ENCODE assay signal across 8 mouse cellular contexts in the genomic region with DNA sequence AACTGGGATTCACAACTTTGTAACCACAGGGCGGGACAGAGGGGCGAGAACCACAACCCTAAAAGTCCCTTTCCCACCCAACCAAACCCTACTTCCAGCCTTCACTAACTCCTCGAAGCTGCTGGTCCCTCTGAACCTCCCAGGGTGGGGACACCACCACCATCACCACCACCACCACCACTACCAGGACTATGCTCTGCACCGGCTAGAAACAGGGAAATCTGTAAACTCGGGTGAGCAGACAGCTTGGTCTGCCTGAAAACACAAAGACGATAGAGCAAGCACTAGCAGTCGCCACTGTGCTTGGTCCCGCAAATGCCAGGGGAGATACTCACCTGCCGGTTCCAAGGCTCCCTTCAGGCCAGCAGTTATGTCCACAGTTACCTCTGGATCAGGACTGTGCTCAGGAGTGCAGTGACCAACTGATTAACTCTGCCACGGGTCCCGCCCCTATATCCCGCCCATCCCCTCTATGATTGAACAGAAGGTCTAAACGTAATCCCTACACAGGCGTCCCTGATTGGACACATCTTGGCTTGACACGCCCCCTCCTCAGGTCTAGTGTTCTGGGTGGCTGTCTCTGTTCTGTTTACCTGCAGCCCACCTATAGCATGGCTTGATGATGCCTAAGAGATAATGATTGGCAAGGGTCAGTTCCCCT. TPM values are rescaled to one million over a fixed set of nuclear protein-coding genes. Genes with fewer than 3 reads are reported as not detected.
DNase-seq lines count a peak whose midpoint lies in the region; ATAC-seq and TF ChIP-seq lines count a peak whose summit lies in the region.

A gene (minus strand): TSS at position 446 of the 661 bp plus-strand sequence.
A gene (minus strand): TSS at position 451 of the 661 bp plus-strand sequence.

- H3K4me1 ChIP-seq in E14TG2a.4 (replicated peaks; ENCODE audit: low read depth, low read length): no peaks in the 10 kb centered on the region
- H3K4me1 ChIP-seq in embryonic facial prominence, embryonic 15.5 days: no peaks in the 10 kb centered on the region
- H3K4me1 ChIP-seq in lung, embryonic 16.5 days (replicated peaks; ENCODE audit: control insufficient read depth, insufficient read depth, low read length): no peaks in the 10 kb centered on the region
- H3K4me1 ChIP-seq in olfactory bulb, adult 2 months (ENCODE audit: control insufficient read depth, insufficient read depth, low read length): no peaks in the 10 kb centered on the region

- H3K27me3 ChIP-seq in E14TG2a.4 (ENCODE audit: insufficient read depth, low read length): no peaks in the 10 kb centered on the region
- no peaks in the 10 kb centered on the region for H3K27me3 ChIP-seq in embryonic facial prominence, embryonic 15.5 days
- H3K27me3 ChIP-seq in lung, embryonic 16.5 days (ENCODE audit: control insufficient read depth, insufficient read depth, low read depth, low read length): no peaks in the 10 kb centered on the region

- TF ChIP-seq CTCF in E14TG2a.4 (conservative IDR thresholded peaks at IDR 0.05; ENCODE audit: low read length): no peak
- no peak for TF ChIP-seq CTCF in olfactory bulb, adult 2 months (IDR thresholded peaks at IDR 0.05; ENCODE audit: insufficient read depth, low read depth, low read length)

- peak; percentile 100 for ATAC-seq in embryonic facial prominence, embryonic 15.5 days (ENCODE audit: insufficient number of reproducible peaks, low FRiP score, low TSS enrichment, low read depth)
- peak; percentile 100 for ATAC-seq in lung, embryonic 16.5 days (ENCODE audit: low read depth)

- peak within 1 kb of the TSS; percentile 75 for H3K4me3 ChIP-seq in E14TG2a.4 (replicated peaks; ENCODE audit: low read length)
- H3K4me3 ChIP-seq in embryonic facial prominence, embryonic 15.5 days (replicated peaks): peak within 1 kb of the TSS; percentile 47
- H3K4me3 ChIP-seq in lung, embryonic 16.5 days (ENCODE audit: low read length): peak within 1 kb of the TSS; percentile 47
- peak within 1 kb of the TSS; percentile 56 for H3K4me3 ChIP-seq in olfactory bulb, adult 2 months (ENCODE audit: insufficient read depth, low read depth, low read length)

- peak; percentile 95 for DNase-seq in brain, adult 2 months (ENCODE audit: low read depth, low spot score)
- DNase-seq in heart, postnatal 10 days: peak; percentile 6 to 45
- DNase-seq in kidney, postnatal 4 days: peak; percentile 69 to 77
- DNase-seq in thymus, postnatal 25 days: peak; percentile 73

- H3K27ac ChIP-seq in embryonic facial prominence, embryonic 15.5 days (replicated peaks): no peak within 1 kb of the TSS
- H3K27ac ChIP-seq in lung, embryonic 16.5 days (ENCODE audit: low read length): no peak within 1 kb of the TSS
- no peak within 1 kb of the TSS for H3K27ac ChIP-seq in olfactory bulb, adult 2 months (ENCODE audit: insufficient read depth, low read depth, low read length)

- intact Hi-C loops in heart, postnatal 10 days (cut with DNase I): loop anchor here (5.0 kb wide), 1 partner anchor 41 kb away; no protein-coding TSS in a partner anchor

- no peaks in the 10 kb centered on the region for H3K9me3 ChIP-seq in E14TG2a.4 (ENCODE audit: low read length)
- H3K9me3 ChIP-seq in embryonic facial prominence, embryonic 15.5 days (replicated peaks): no peaks in the 10 kb centered on the region
- H3K9me3 ChIP-seq in lung, embryonic 16.5 days (ENCODE audit: control insufficient read depth, low read length): no peaks in the 10 kb centered on the region

- no peak for TF ChIP-seq POLR2A in olfactory bulb, adult 2 months (IDR thresholded peaks at IDR 0.05; ENCODE audit: insufficient read depth, low read depth, low read length)

- H3K36me3 ChIP-seq in E14TG2a.4 (ENCODE audit: insufficient read depth, low read length): no peaks in the 10 kb centered on the region
- no peaks in the 10 kb centered on the region for H3K36me3 ChIP-seq in embryonic facial prominence, embryonic 15.5 days
- no peaks in the 10 kb centered on the region for H3K36me3 ChIP-seq in lung, embryonic 16.5 days (ENCODE audit: control insufficient read depth, insufficient read depth, low read length)

- WGBS in embryonic facial prominence, embryonic 15.5 days: 23% methylated on average over 15 of the region's 15 CpGs
- WGBS in lung, embryonic 16.5 days: 29% methylated on average over 15 of the region's 15 CpGs
- 16% methylated on average over 15 of the region's 15 CpGs for WGBS in olfactory bulb, adult 2 months

- peak within 1 kb of the TSS; percentile 51 for H3K4me2 ChIP-seq in embryonic facial prominence, embryonic 15.5 days (replicated peaks)
- H3K4me2 ChIP-seq in lung, embryonic 16.5 days (ENCODE audit: low read depth, low read length): peak within 1 kb of the TSS; percentile 62

- H3K9ac ChIP-seq in embryonic facial prominence, embryonic 15.5 days: no peak within 1 kb of the TSS
- peak within 1 kb of the TSS; percentile 60 for H3K9ac ChIP-seq in lung, embryonic 16.5 days (ENCODE audit: low read length)

RNA-seq across cellular contexts. Expression of the first gene that starts in this region (rescaled TPM):
- polyA plus RNA-seq in embryonic facial prominence, embryonic 15.5 days (2015; fragmentation: Nextera tagmentation; extraction: Ambion mirVana): 3.7 and 3.9 TPM in 2 replicates
- 1 to 10 TPM in 1 of 2 experiments, under 1 TPM in 1; 0.67 to 1.0 TPM for total RNA-seq in heart, postnatal 10 days (2021)
- polyA plus RNA-seq in lung, embryonic 16.5 days (2015; fragmentation: Nextera tagmentation; extraction: Ambion mirVana): 2.9 and 4.8 TPM in 2 replicates
- not detected in 2 replicates for polyA plus RNA-seq in olfactory bulb, adult 2 months (2012; ENCODE audit: insufficient read depth, insufficient read length, low replicate concordance, missing spikeins)

RNA-seq across cellular contexts. Expression of the second gene that starts in this region (rescaled TPM):
- 28.7 and 33.6 TPM in 2 replicates for polyA plus RNA-seq in embryonic facial prominence, embryonic 15.5 days (2015; fragmentation: Nextera tagmentation; extraction: Ambion mirVana)
- total RNA-seq in heart, postnatal 10 days (2021): 1 to 10 TPM in 1 of 2 experiments, under 1 TPM in 1; 0.91 to 1.2 TPM
- 18.6 and 19.8 TPM in 2 replicates for polyA plus RNA-seq in lung, embryonic 16.5 days (2015; fragmentation: Nextera tagmentation; extraction: Ambion mirVana)
- polyA plus RNA-seq in olfactory bulb, adult 2 months (2012; ENCODE audit: insufficient read depth, insufficient read length, low replicate concordance, missing spikeins): not detected in 2 replicates

Comparison
In these comparisons a context has a peak if more than half of its experiments do, and no peak if none do; other contexts are left out.
1. RNA of the second gene that starts in this region (polyA plus RNA-seq): 28.7 to 33.6 TPM in embryonic facial prominence, embryonic 15.5 days and 18.6 to 19.8 TPM in lung, embryonic 16.5 days; not detected in olfactory bulb, adult 2 months; every median in the first group is over 10 times any median in the second.
2. DNase-seq: peak in every context shown above with its lines; median percentile 95 in brain, adult 2 months; 73 in kidney, postnatal 4 days; 73 in thymus, postnatal 25 days; 26 in heart, postnatal 10 days.
3. Peak in every context shown above with its lines, with median percentiles within 50 percentile points of each other: H3K4me3 ChIP-seq.